Mouse (Mus musculus) kidney, adult 10 weeks (tissue): ENCODE results near the gene Tsc2. TPM values are rescaled to one million over a fixed set of nuclear protein-coding genes. Genes with fewer than 3 reads are reported as not detected.

Source experiments
- polyA plus RNA-seq: library from polyadenylated mRNA; stranded (reverse); fragments of 350-450 nt; fragmentation: Illumina TruSeq; extraction: RNeasy Lipid Tissue Mini Kit (QIAGEN cat#74804); gene quantifications from one replicate; pipeline ENCODE4 v1.2.3, GENCODE M21; 2014; ENCODE audit warnings: low read depth, low replicate concordance

Gene Tsc2
- polyA plus RNA-seq = 11.8 TPM

GRCm38 (mm10) chr17:24632167-24632812 is at the start of gene Tsc2, which contains the start of gene Nthl1:
TSS of gene Tsc2 (minus strand) at chr17:24632630.
TSS of gene Nthl1 (plus strand) at chr17:24632680.

DNA sequence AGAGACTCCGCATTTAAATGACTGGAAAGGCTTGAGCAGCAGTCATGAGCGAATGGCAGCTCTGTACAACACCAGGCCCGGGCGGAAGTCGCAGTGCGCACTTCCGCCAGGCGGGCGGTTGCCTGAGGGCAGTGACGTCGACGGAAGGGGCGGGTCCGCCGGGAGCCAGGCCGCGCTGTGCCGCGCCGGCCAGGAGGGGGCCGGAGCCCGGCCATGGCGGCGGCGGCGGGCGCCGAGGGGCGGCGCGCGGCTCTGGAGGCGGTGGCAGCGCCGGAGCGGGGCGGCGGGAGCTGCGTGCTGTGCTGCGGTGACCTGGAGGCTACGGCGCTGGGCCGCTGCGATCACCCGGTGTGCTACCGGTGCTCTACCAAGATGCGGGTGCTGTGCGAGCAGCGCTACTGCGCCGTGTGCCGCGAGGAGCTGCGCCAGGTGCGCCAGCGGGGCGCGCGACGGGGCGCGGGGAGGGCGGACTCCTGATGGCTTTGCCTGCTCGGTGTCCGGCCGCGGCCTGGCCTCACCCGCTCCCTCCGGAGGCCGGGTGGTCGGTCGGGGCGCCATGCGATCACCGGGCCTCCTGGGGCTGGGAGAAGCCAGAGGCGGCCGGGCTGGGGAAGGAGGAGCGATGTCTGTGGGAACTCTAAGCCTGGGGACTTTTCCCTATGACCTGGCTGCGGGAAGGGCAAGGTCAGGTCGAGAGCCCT is 37.3 kb upstream of the Tsc2 start, which contains the start of gene Zfp598:
Gene Zfp598 (plus strand): TSS at position 143 of the 701 bp plus-strand sequence.

GRCm38 (mm10) chr17:24658017-24658758 is 25.8 kb upstream of the Tsc2 start, which contains the start of gene Npw:
TSS of gene Npw (minus strand) at chr17:24658457.

GRCm38 (mm10) chr17:24650070-24650616 is 17.7 kb upstream of the Tsc2 start, which contains the start of gene Slc9a3r2:
TSS of gene Slc9a3r2 (minus strand) at chr17:24650327.

DNA sequence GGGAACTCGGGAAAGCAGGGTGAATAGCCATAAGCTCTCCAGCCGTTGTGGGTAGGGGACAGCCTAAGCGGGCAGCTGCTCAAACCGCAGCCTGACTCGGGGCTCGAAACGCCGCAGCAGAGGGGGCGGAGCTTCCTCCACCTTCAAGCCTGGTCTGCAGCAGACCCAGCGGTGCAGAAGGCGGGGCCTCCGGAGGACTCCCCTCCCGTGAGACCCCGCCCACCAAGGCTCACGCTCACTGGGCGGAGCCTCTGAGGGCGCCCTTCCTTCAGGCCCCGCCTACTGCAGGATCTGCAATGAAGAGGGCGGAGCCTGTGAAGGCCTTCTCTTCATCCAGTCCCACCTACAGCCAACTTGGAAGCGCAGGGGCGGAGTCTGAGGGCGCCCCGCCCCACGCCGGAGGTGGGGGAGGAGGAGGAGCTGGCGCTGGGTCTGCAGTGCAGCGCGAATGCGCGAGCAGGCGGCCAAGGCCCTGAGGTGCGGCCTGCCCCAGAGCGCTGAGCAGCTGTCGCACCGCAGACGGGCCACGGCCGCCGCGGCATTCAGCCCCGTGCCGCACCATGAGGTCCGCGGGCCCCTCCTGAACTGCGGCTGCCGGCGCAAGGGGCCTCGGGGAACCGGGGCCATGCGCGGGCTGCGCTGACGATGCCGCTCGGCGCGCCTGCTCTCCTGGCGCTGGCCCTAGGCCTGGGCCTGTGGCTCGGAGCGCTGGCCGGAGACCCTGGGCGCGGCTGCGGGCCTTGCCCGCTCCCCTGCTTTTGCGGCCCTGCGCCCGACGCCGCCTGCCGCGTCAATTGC is 82.6 kb downstream of the Tsc2 start, which contains the start of gene Pkd1:
Gene Pkd1 (plus strand): TSS at position 217 of the 798 bp plus-strand sequence.

Other genes with a start within 250 kb of the Tsc2 start
- gene Rnps1, start 218.1 kb downstream of the Tsc2 start, polyA plus RNA-seq = 33.1 TPM
- gene Eci1, start 206.0 kb downstream of the Tsc2 start, polyA plus RNA-seq = 43.3 TPM
- 0.57 TPM for gene Dnase1l2, start 189.5 kb downstream of the Tsc2 start, polyA plus RNA-seq
- 0.40 TPM for gene E4f1, start 162.3 kb downstream of the Tsc2 start, polyA plus RNA-seq
- gene Pgp, start 162.2 kb downstream of the Tsc2 start, polyA plus RNA-seq = 14.7 TPM
- not detected for gene Bricd5, start 158.7 kb downstream of the Tsc2 start, polyA plus RNA-seq
- gene Mlst8, start 153.6 kb downstream of the Tsc2 start, polyA plus RNA-seq = 2.4 TPM
- not detected for gene Caskin1, start 144.0 kb downstream of the Tsc2 start, polyA plus RNA-seq
- gene Traf7, start 104.7 kb downstream of the Tsc2 start, polyA plus RNA-seq = 1.9 TPM
- gene Rab26, start 98.4 kb downstream of the Tsc2 start, polyA plus RNA-seq = not detected
- gene Pkd1, start 82.8 kb downstream of the Tsc2 start, polyA plus RNA-seq = 4.7 TPM
- 0.28 TPM for gene Nthl1, start 50 bp upstream of the Tsc2 start, polyA plus RNA-seq
- 11.1 TPM for gene Slc9a3r2, start 17.7 kb upstream of the Tsc2 start, polyA plus RNA-seq
- not detected for gene Npw, start 25.8 kb upstream of the Tsc2 start, polyA plus RNA-seq
- 1.0 TPM for gene Zfp598, start 37.1 kb upstream of the Tsc2 start, polyA plus RNA-seq
- 0.32 TPM for gene Syngr3, start 57.3 kb upstream of the Tsc2 start, polyA plus RNA-seq
- gene Gfer, start 63.5 kb upstream of the Tsc2 start, polyA plus RNA-seq = 9.9 TPM
- 1.4 TPM for gene Noxo1, start 63.6 kb upstream of the Tsc2 start, polyA plus RNA-seq
- not detected for gene Tbl3, start 75.0 kb upstream of the Tsc2 start, polyA plus RNA-seq
- gene Rnf151, start 85.4 kb upstream of the Tsc2 start, polyA plus RNA-seq = not detected
- gene Rps2, start 85.5 kb upstream of the Tsc2 start, polyA plus RNA-seq = 425 TPM
- 205 TPM for gene Ndufb10, start 91.8 kb upstream of the Tsc2 start, polyA plus RNA-seq
- not detected for gene Rpl3l, start 95.2 kb upstream of the Tsc2 start, polyA plus RNA-seq
- 5.7 TPM for gene Msrb1, start 104.0 kb upstream of the Tsc2 start, polyA plus RNA-seq
- not detected for gene Hs3st6, start 120.4 kb upstream of the Tsc2 start, polyA plus RNA-seq
- gene Meiob, start 171.7 kb upstream of the Tsc2 start, polyA plus RNA-seq = 0.44 TPM
- 52.5 TPM for gene Hagh, start 207.5 kb upstream of the Tsc2 start, polyA plus RNA-seq
- 332 TPM for gene Fahd1, start 217.7 kb upstream of the Tsc2 start, polyA plus RNA-seq
- 0.77 TPM for gene Igfals, start 233.4 kb upstream of the Tsc2 start, polyA plus RNA-seq